Mouse (Mus musculus) kidney, postnatal 10 days (tissue): ENCODE results near the gene Aass.

Experiments used
- DNase-seq: peaks from one replicate; pipeline ENCODE4 v3.0.0; 2021; ENCODE audit warnings: mixed read lengths

Gene Aass

DNA sequence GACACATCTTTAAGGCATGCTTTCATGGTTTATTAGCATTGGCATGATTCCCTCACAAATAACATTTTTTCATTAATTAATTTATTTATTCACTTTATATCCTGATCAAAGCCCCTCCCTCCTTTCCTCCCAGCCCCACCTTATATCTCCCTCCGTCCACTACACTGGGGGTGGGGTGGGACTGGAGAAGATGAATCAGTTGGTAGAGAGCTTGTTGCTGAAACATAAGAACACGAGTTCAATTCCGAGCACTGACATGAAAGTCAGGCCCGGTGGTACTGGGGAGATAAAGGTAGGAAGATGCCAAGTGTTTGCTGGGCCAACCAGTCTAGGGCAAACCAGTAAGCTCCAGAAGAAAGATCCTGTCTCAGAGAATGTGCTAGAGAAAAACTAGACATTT is 84.0 kb downstream of the Aass start:
- DNase-seq = no peak

DNA sequence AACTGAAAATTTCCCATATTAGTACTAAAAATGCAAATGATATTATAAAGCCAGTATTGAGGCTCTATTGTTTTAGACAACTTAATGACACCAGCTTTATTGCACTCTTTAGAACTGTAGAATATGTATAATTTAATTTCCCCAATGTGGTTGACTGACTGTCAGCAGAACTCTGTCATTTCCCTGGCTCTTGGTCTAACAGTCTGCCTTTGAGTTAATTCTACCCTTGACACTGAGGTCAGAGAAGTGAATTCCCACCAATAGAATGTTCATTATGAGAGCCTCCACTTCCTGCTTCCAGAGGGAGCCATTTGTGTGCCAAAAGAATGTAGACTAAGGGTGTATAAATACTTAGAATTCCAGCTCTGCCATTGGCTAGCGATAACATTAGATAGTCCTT is 104.5 kb downstream of the Aass start:
- no peak for DNase-seq
